Mouse (Mus musculus) intestine, postnatal 0 days (tissue): Measurements from ENCODE around the gene Dhdds. TPM values are rescaled to one million over a fixed set of nuclear protein-coding genes. Genes with fewer than 3 reads are reported as not detected.

ENCODE experiments used
- ATAC-seq: fragments of 200-750 bp; cut with Nextera tagmentation; 2 replicates; pipeline ENCODE4 v1.8.0; 2017; ENCODE audit warnings: mild to moderate bottlenecking, moderate TSS enrichment, moderate library complexity
- H3K27ac ChIP-seq: fragments of 300-500 bp; sonication (generic); 2 replicates; pipeline ENCODE4 v1.5.1; 2014; ENCODE audit warnings: mild to moderate bottlenecking, low read depth, low read length, moderate library complexity
- H3K27me3 ChIP-seq: fragments of 300-500 bp; sonication (generic); replicated peaks from 2 replicates; pipeline ENCODE4 v1.6.1; 2014; ENCODE audit warnings: low read length, mixed read lengths; ENCODE audit not compliant: control insufficient read depth, insufficient read depth
- H3K36me3 ChIP-seq: fragments of 300-500 bp; sonication (generic); 2 replicates; pipeline ENCODE4 v1.6.1; 2014; ENCODE audit warnings: mild to moderate bottlenecking, moderate library complexity; ENCODE audit not compliant: control insufficient read depth, insufficient read depth
- H3K4me1 ChIP-seq: fragments of 300-500 bp; sonication (generic); replicated peaks from 2 replicates; pipeline ENCODE4 v1.6.1; 2014; ENCODE audit warnings: antibody characterized with exemption, low read length, mixed read lengths; ENCODE audit not compliant: control insufficient read depth, insufficient read depth
- H3K4me2 ChIP-seq: fragments of 300-500 bp; sonication (generic); replicated peaks from 2 replicates; pipeline ENCODE4 v1.6.1; 2014; ENCODE audit warnings: low read depth, mild to moderate bottlenecking, moderate library complexity
- H3K4me3 ChIP-seq: fragments of 300-500 bp; sonication (generic); 2 replicates; pipeline ENCODE4 v1.5.1; 2014; ENCODE audit warnings: low read depth, low read length
- H3K9ac ChIP-seq: fragments of 300-500 bp; sonication (generic); 2 replicates; pipeline ENCODE4 v1.6.1; 2014; ENCODE audit warnings: mild to moderate bottlenecking, low read depth, low read length
- H3K9me3 ChIP-seq: fragments of 300-500 bp; sonication (generic); 2 replicates; pipeline ENCODE4 v1.6.1; 2016; ENCODE audit warnings: mixed run types; ENCODE audit not compliant: control insufficient read depth
- CTCF ChIP-seq: sonication (generic); IDR thresholded peaks from 2 replicates; pipeline ENCODE4 v1.5.1; 2016; ENCODE audit warnings: low read depth, mild to moderate bottlenecking, control low read depth, antibody characterized with exemption, moderate library complexity
- WGBS: fragments of 180-500 bp; shearing (Covaris S2); extraction: QIAGEN DNeasy Blood & Tissue Kit; methylation state at CpG from one replicate; pipeline ENCODE4 v1.1.7; 2014; 5-methylcytosine and 5-hydroxymethylcytosine counted together
- polyA plus RNA-seq: library from polyadenylated mRNA; unstranded; fragments of >200 nt; fragmentation: Nextera tagmentation; extraction: Ambion mirVana; gene quantifications from 2 replicates; pipeline ENCODE4 v1.2.1, GENCODE M21; 2015

The Dhdds gene
- polyA plus RNA-seq, 1 experiment from 2014 or later = 26.1 TPM

- Histone ChIP-seq H3K36me3 (no peaks in the 10 kb centered on the region), H3K27ac (no peak overlapping the region), H3K4me2 (0 out of 2 replicates have a peak overlapping the region, but pooled peaks have one; percentile 10), H3K4me1 (no peaks in the 10 kb centered on the region), H3K9me3 (no peaks in the 10 kb centered on the region), H3K27me3 (no peaks in the 10 kb centered on the region), H3K4me3 (no peak overlapping the region), H3K9ac (no peak overlapping the region)
- no peak for TF ChIP-seq CTCF
- ATAC-seq = no peak
- 36% methylated on average over 15 of the region's 15 CpGs for WGBS
Measured at GRCm38 (mm10) chr4:133928576-133929277, 72.0 kb downstream of the Dhdds start.

- H3K27ac ChIP-seq = no peak overlapping the region
- H3K4me3 ChIP-seq = no peak overlapping the region
- H3K9ac ChIP-seq = no peak overlapping the region
- no peaks in the 10 kb centered on the region for H3K9me3 ChIP-seq
- ATAC-seq = no peak
- 61% methylated on average over 4 of the region's 4 CpGs for WGBS
- H3K27me3 ChIP-seq = no peaks in the 10 kb centered on the region
- H3K4me2 ChIP-seq = no peak overlapping the region
- no peaks in the 10 kb centered on the region for H3K36me3 ChIP-seq
- no peak for TF ChIP-seq CTCF
- no peaks in the 10 kb centered on the region for H3K4me1 ChIP-seq
Measured at GRCm38 (mm10) chr4:133925204-133925603, 75.5 kb downstream of the Dhdds start.

GRCm38 (mm10) chr4:133923743-133924142, 77.0 kb downstream of the Dhdds start:
- no peak overlapping the region for H3K27ac ChIP-seq
- no peaks in the 10 kb centered on the region for H3K27me3 ChIP-seq
- TF ChIP-seq CTCF = no peak
- H3K4me2 ChIP-seq = no peak overlapping the region
- no peak overlapping the region for H3K4me3 ChIP-seq
- no peaks in the 10 kb centered on the region for H3K36me3 ChIP-seq
- no peak overlapping the region for H3K9ac ChIP-seq
- WGBS = 88% methylated on average over 5 of the region's 5 CpGs
- H3K9me3 ChIP-seq = no peaks in the 10 kb centered on the region
- no peak for ATAC-seq
- H3K4me1 ChIP-seq = no peaks in the 10 kb centered on the region

Other genes starting within 250 kb of the Dhdds start
- 10.4 and 12.1 TPM in 2 replicates for gene Arid1a, start 244.1 kb downstream of the Dhdds start, polyA plus RNA-seq
- 86.2 and 88.8 TPM in 2 replicates for gene Rps6ka1, start 113.1 kb downstream of the Dhdds start, polyA plus RNA-seq
- gene Hmgn2, start 32.3 kb downstream of the Dhdds start, polyA plus RNA-seq = 605 and 661 TPM in 2 replicates
- gene Lin28a, start 17.9 kb upstream of the Dhdds start, polyA plus RNA-seq = not detected in 2 replicates
- not detected in 2 replicates for gene Zfp683, start 52.9 kb upstream of the Dhdds start, polyA plus RNA-seq
- gene Crybg2, start 59.9 kb upstream of the Dhdds start, polyA plus RNA-seq = 17.9 and 22.5 TPM in 2 replicates
- gene Cd52, start 94.2 kb upstream of the Dhdds start, polyA plus RNA-seq = 28.7 and 31.2 TPM in 2 replicates
- 0.88 and 1.5 TPM in 2 replicates for gene Ubxn11, start 101.7 kb upstream of the Dhdds start, polyA plus RNA-seq
- gene Sh3bgrl3, start 127.9 kb upstream of the Dhdds start, polyA plus RNA-seq = 503 and 522 TPM in 2 replicates
- gene Cep85, start 186.2 kb upstream of the Dhdds start, polyA plus RNA-seq = 85.9 and 91.1 TPM in 2 replicates
- gene Gm7534, start 202.1 kb upstream of the Dhdds start, polyA plus RNA-seq = not detected in 2 replicates
- gene Catsper4, start 226.5 kb upstream of the Dhdds start, polyA plus RNA-seq = 0.60 and 0.81 TPM in 2 replicates
- gene Cnksr1, start 237.5 kb upstream of the Dhdds start, polyA plus RNA-seq = 13.8 and 15.5 TPM in 2 replicates
- gene E130218I03Rik, start 242.7 kb upstream of the Dhdds start, polyA plus RNA-seq = 0.39 and 0.46 TPM in 2 replicates
- gene Zfp593, start 244.7 kb upstream of the Dhdds start, polyA plus RNA-seq = 9.4 and 10.5 TPM in 2 replicates
- not detected in 2 replicates for gene Gm30191, start 246.0 kb upstream of the Dhdds start, polyA plus RNA-seq